Mouse (Mus musculus) right cerebral cortex, postnatal 36 days (tissue): ENCODE measurements at regions not wholly inside any gene's neighbourhood (a gene's known extent, or its start where the extent isn't known, plus 50 kb on each side); places are given as distances from the start of the nearest gene placed in this dataset.
A peak's percentile ranks its signal among the peaks of the same experiment; 100 is the strongest.

Experiments used
- DNase-seq, 2 experiments: peaks; one replicate each; pipeline ENCODE4 v3.0.0; 2022; ENCODE audit warnings: low spot score in 2 of 2, mixed read lengths in 1 of 2

DNA sequence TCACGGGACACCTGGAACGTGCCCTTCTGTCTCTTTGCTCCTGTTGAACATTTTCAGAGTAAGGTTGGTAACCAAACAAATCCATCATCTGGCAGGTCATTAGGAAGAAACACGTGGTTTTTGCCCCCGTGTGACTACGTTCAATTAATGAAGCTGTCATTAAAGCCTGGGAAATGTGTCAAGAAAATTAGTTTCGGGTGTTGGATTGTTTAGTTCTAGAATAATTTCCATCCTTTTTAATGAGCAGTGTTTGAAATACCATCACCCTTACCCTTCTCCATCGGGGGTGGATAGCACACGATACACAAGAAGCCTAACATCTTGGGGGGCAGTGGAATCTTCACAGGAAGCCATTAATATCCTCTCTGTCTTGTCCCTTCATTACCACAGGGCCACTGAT lies 107.7 kb downstream of the Far1 start:
- no peak for DNase-seq

GRCm38 (mm10) chr7:113621898-113622510 lies 108.4 kb downstream of the Far1 start:
- no peak for DNase-seq

- DNase-seq = no peak
Measured at GRCm38 (mm10) chr7:113623296-113623695, 109.7 kb downstream of the Far1 start.

DNA sequence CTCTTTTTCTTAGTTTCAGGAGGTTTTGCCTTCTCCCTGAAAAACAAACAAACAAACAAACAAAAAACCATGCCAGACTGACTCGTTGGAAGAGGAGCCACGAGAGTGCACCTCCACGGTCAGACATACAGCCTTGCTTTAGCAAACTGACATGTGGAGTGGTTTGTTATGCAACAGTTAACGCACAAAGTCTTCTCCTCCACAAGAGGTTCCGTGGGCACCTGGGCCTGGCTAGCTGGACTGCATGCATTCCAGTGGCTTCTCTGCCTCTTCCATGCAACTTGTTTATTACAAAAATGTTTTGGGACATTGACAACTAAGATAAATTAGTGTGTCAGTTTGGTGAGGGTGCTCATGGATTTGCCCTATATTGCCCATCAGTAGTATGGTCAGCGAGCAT lies 110.3 kb downstream of the Far1 start:
- no peak for DNase-seq

- DNase-seq = no peak
Measured at GRCm38 (mm10) chr7:113626734-113627133, 113.1 kb downstream of the Far1 start.

DNA sequence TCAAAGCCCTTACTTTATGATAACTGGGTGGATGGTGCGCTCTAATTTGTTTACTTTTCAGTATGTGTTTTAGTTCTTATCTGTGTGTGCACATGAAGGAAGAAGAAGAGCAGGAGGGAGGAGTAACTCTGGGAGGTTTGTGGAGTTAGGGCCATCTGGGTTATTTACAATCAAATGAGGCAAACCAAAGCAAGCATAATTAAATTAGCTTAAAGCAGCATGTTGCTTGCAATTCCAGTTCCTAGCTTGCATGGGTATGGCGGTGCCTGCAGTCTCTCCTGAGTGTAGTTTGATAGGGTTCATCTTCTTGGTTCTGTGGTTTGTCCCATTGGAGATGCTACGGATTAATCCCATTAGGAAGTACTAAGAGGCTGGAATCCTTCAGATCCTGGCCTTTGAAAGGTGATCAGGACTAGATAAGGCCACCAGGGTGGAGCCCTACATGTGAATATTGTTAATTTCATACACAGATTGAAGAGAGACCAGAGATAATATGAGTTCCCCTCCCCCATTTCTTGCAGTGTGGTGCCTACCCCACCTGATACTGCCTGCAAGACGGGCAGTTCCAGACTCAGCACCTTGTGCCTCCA lies 123.5 kb downstream of the Far1 start:
- no peak for DNase-seq

- peak; percentile 59 to 67 for DNase-seq
Measured at GRCm38 (mm10) chr7:113638098-113638497, 124.5 kb downstream of the Far1 start.

- DNase-seq = no peak
Measured at GRCm38 (mm10) chr7:113642540-113642939, 123.3 kb upstream of the Spon1 start.

DNA sequence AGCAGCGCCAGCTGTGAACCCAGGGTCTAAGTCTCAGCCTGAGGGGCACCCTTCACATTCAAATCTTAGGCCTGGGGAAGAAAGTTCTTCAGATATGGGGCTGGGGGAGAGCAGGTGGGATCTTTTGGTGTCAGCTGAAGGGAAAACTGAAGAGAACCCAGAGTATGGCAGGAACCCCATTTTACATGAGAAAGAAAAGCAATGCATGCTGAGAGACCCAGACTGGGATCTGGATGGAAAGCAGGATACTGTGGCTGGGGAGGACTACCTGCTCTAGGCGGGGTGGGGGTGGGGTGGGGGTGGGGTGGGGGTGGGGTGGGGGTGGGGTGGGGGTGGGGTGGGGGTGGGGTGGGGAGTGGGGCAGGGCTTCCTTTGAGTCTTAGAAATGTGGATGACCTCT lies 115.2 kb upstream of the Spon1 start:
- no peak for DNase-seq

- no peak for DNase-seq
Measured at GRCm38 (mm10) chr7:113651696-113652095, 114.1 kb upstream of the Spon1 start.

DNA sequence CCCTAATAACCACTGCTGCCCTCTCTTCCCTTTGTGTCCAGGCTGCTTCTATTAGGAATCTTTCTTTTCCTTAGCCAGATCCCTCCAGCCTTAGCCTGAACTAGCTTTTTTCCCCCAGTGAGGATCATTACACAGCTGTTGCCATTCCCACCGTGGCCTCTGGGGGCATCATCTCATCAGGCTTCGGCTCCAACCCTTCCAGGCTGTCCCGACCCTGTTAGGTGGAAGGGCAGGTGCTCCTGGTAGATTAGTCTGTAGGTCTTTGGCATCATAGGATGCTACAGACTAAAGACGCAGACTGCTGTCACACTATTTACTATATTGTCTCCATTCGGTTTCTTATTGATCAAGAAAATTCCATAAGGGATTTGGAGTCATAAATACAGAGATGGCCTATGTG lies 112.7 kb upstream of the Spon1 start:
- no peak for DNase-seq

DNA sequence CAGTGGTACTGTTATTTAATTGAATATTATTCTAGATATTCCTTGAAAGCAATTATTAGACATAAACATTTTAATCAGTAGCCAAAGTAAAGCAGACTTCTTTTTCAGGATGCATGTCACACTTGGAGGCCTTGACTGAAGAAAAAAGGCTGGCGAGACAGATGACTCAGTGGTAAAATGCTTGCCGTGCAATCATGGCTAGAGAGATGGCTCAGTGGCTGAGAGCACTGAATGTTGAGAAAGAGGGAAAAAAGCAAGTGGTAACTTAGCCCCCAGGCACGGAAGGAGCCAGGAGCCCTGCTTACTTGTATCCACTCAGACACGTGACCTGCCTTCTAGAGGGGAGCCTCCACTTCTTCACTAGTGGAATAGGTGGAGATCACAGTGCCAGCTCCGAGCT lies 110.5 kb upstream of the Spon1 start:
- DNase-seq = no peak

DNA sequence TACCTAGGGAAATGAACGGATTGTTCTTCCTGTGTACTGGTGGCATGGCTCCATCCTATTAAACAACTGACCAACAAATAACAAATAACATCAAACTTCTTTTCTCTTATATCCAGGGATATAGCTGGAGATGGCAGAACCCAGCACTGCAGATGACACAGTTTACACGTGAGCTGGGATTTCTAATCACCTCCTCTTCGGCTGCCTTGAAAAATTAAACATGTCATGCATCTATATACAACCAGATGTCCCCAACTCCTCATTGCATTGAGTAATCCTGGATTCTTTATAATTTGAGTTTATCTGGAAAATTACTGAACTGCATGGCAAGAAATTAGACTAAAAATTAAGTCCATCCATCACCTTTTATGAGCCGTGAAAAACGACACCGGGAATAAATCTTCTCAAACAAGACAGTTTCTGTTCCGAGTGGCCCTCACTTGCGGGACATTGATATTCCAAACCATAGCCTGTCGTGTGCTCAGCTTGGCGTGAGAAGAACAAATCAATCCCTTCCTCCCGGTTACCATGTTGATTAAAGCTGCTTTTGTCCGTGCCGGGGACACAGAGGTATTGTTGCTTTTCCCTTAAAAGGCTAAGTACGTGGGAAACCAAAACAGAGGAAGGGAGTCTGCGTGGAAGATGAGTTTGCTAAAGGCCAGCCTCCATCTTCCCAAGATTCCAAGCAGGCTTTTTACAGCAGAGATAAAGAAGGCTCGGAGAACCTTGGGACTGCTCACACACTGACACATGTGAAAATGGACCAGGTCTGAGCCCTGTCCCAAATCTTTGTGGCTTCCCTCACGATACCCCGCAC lies 92.8 kb upstream of the Spon1 start:
- no peak for DNase-seq

DNA sequence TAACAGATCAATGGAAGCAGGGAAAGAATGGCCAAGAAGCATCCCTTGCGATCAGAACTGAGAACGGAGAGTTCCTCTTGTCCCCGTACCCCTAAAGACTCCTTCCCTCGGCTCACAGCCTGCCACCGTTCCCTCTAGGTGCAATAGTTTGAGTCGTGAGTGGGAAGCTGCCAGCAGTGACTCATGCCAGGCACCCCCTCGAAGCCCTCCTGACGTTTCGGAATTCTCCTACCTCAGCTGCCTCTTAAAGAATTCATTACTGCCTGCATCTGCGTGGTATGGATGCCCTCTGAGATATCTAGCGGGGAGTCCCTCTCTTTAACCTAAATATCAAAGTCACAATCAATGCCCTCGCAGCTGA lies 92.2 kb upstream of the Spon1 start:
- peak; percentile 23 to 32 for DNase-seq

GRCm38 (mm10) chr7:113682271-113682670 lies 83.5 kb upstream of the Spon1 start:
- peak in 1 of 2 experiments; percentile 9 for DNase-seq

- no peak for DNase-seq
Measured at GRCm38 (mm10) chr7:113685349-113685748, 80.4 kb upstream of the Spon1 start.

- DNase-seq = no peak
Measured at GRCm38 (mm10) chr7:113686527-113686926, 79.3 kb upstream of the Spon1 start.

DNA sequence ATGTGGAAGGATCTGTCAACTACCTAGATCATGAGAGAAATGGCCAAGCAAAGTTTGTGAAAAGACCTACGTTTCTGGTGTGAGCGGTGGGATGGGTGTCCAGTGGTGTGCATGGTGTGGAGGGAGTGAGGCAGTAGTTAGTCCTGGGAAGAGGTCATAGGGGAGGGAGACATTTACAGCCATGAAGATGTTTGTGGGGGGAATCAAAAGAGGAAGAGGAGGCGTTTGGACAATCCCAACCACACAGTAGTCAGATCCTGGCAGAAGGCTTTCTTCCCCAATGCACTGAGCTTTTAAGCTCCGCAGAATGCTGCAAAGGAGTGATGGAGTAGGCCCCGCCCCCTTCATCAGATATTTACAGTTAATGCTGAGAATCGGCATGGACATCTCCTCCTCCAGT lies 78.2 kb upstream of the Spon1 start:
- no peak for DNase-seq

GRCm38 (mm10) chr7:113688231-113688669 lies 77.5 kb upstream of the Spon1 start:
- no peak for DNase-seq

- no peak for DNase-seq
Measured at GRCm38 (mm10) chr7:113688717-113689116, 77.1 kb upstream of the Spon1 start.

DNA sequence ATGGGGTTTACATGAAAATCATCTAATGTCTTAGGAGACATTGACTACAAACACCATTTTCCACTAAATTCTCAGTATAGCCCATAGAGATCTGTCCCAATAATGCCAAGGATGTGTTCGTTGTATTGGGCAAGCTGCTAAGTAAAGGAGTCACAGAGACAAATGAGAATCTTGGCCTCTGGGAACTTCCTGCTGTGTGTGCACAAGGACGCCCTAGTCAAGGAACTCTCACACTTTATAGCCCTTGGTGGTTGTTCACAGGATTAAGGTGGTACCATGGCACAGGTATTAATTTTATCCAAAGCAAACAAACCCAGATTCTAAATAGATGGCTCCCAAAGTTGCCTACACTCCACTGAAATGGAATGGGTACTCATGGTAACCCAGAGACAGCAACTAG lies 76.7 kb upstream of the Spon1 start:
- no peak for DNase-seq

DNA sequence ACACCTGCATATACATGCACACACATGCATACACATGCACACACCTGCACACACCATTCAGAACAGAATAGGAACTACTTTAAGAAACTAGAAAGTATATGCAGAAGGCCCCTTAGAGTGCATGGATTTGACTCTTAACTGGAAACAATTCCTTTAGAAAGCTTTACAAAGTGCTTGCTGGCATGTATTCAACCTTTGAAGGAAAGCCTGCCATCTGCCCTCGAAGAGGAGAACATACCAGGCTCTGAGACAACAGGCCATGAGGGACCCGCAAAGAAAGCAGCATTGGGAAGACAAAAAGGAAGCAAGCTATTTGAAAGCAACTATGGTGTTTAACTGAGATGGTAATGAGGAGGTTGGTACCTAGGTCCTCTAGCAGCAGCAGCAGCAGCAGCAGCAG lies 74.0 kb upstream of the Spon1 start:
- no peak for DNase-seq

GRCm38 (mm10) chr7:113693526-113693925 lies 72.3 kb upstream of the Spon1 start:
- DNase-seq = no peak
